Mouse (Mus musculus) C2C12 (cell line): ENCODE measurements around the gene Slc2a5. TPM values are rescaled to one million over a fixed set of nuclear protein-coding genes. Genes with fewer than 3 reads are reported as not detected.

Experiments
- H3K27me3 ChIP-seq: one replicate; pipeline ENCODE4 v1.6.1; 2011; ENCODE audit not compliant: control insufficient read depth, insufficient read depth, insufficient read length
- H3K36me3 ChIP-seq: one replicate; pipeline ENCODE4 v1.6.1; 2011; ENCODE audit not compliant: control insufficient read depth, insufficient read depth
- H3K4me3 ChIP-seq: one replicate; pipeline ENCODE4 v1.5.1; 2011; ENCODE audit warnings: mild to moderate bottlenecking, control low read depth; ENCODE audit not compliant: poor library complexity, insufficient read depth, severe bottlenecking
- H3K79me2 ChIP-seq: one replicate; pipeline ENCODE4 v1.6.1; 2011; ENCODE audit not compliant: control insufficient read depth, insufficient read depth
- H3K79me3 ChIP-seq: one replicate; pipeline ENCODE4 v1.6.1; 2011; ENCODE audit warnings: low read depth, control low read depth
- H3ac ChIP-seq: one replicate; pipeline ENCODE3; 2011; ENCODE audit warnings: low read depth; ENCODE audit not compliant: control insufficient read depth, insufficient read length
- CEBPB ChIP-seq: IDR thresholded peaks from one replicate; pipeline ENCODE4 v1.6.1; 2011; ENCODE audit warnings: low read depth, mild to moderate bottlenecking, control low read depth, moderate library complexity
- CTCF ChIP-seq: IDR thresholded peaks from one replicate; pipeline ENCODE4 v1.5.1; 2011; ENCODE audit not compliant: control insufficient read depth, insufficient read depth, insufficient read length
- FOSL1 ChIP-seq: IDR thresholded peaks from one replicate; pipeline ENCODE4 v1.8.0; 2011; ENCODE audit warnings: mild to moderate bottlenecking, low read length; ENCODE audit not compliant: poor library complexity, insufficient read depth, severe bottlenecking
- MAX ChIP-seq: IDR thresholded peaks from one replicate; pipeline ENCODE4 v1.6.1; 2011; ENCODE audit warnings: mild to moderate bottlenecking, control low read depth
- MYOD1 ChIP-seq: IDR thresholded peaks from one replicate; pipeline ENCODE4 v1.6.1; 2011; ENCODE audit warnings: low read depth; ENCODE audit not compliant: control insufficient read depth, insufficient read length
- MYOG ChIP-seq: IDR thresholded peaks from one replicate; pipeline ENCODE4 v1.6.1; 2011; ENCODE audit not compliant: control insufficient read depth, insufficient read length; ENCODE audit errors: extremely low read depth
- USF1 ChIP-seq: IDR thresholded peaks from one replicate; pipeline ENCODE4 v1.6.1; 2011; ENCODE audit warnings: low read depth, mild to moderate bottlenecking, control low read depth, moderate library complexity
- long read RNA-seq, 2 experiments: library from polyadenylated mRNA; unstranded; transcript quantifications; one replicate each; pipeline ENCODE4 v2.0.0; 2019 to 2020
- polyA plus RNA-seq: library from polyadenylated mRNA; unstranded; fragments of >200 nt; fragmentation: generic; extraction: Trizol; gene quantifications from one replicate; pipeline ENCODE4 v1.2.1, GENCODE M21; 2012; ENCODE audit warnings: missing spikeins

The Slc2a5 gene
- polyA plus RNA-seq = not detected
- long read RNA-seq, experiment 1 = 0 reads
- long read RNA-seq, experiment 2 = 0 reads

GRCm38 (mm10) chr4:150119055-150119454, at the start of gene Slc2a5:
Gene Slc2a5 (plus strand): TSS chr4:150119283.
- Histone ChIP-seq H3K79me2 (no peaks in the 10 kb centered on the region), H3ac (no peak within 1 kb of the TSS), H3K4me3 (no peak within 1 kb of the TSS), H3K79me3 (no peaks in the 10 kb centered on the region), H3K27me3 (peaks cover 4% of the 10 kb centered on the region), H3K36me3 (no peaks in the 10 kb centered on the region)
- TF ChIP-seq MYOD1 = no peak

DNA sequence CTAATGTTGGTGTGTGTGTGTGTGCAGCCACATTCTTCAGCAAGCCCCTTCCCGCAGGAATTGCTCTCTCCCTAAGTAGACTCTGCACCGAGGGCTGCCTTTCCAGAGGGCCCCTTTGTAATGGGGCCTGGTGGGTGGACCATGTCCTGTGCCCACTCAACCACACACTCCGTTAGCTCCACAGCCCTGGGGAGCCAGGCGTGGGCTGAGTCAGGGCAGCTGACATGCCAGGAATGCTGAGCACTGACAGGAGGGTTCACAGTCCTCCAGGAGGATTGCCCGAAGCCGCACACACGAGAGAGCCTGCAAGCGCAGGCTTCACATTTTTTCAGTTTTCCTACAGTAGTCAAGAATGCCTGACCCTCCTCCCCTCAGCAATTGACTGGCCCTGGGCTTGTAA, 48.9 kb upstream of the Slc2a5 start:
- H3ac ChIP-seq = no peak overlapping the region
- H3K79me2 ChIP-seq = peaks cover 15% of the 10 kb centered on the region
- H3K4me3 ChIP-seq = no peak overlapping the region
- no peaks in the 10 kb centered on the region for H3K79me3 ChIP-seq
- no peaks in the 10 kb centered on the region for H3K27me3 ChIP-seq
- TF ChIP-seq MYOG = no peak
- TF ChIP-seq MYOD1 = peak; percentile 18
- peaks cover 25% of the 10 kb centered on the region for H3K36me3 ChIP-seq

- Histone ChIP-seq H3K36me3 (peaks cover 15% of the 10 kb centered on the region), H3K27me3 (no peaks in the 10 kb centered on the region), H3K4me3 (no peak overlapping the region), H3K79me3 (no peaks in the 10 kb centered on the region), H3ac (no peak overlapping the region), H3K79me2 (no peaks in the 10 kb centered on the region)
- TF ChIP-seq CEBPB (no peak), MYOD1 (no peak), FOSL1 (no peak), USF1 (no peak), CTCF (no peak), MAX (no peak), MYOG (no peak)
Observed at GRCm38 (mm10) chr4:150072416-150073101, 46.5 kb upstream of the Slc2a5 start.

GRCm38 (mm10) chr4:150073102-150073473, 46.0 kb upstream of the Slc2a5 start:
- no peaks in the 10 kb centered on the region for H3K79me3 ChIP-seq
- peaks cover 15% of the 10 kb centered on the region for H3K36me3 ChIP-seq
- TF ChIP-seq MYOD1 (no peak), CTCF (peak; percentile 79), MYOG (no peak)
- H3ac ChIP-seq = no peak overlapping the region
- no peaks in the 10 kb centered on the region for H3K79me2 ChIP-seq
- no peaks in the 10 kb centered on the region for H3K27me3 ChIP-seq
- H3K4me3 ChIP-seq = no peak overlapping the region

DNA sequence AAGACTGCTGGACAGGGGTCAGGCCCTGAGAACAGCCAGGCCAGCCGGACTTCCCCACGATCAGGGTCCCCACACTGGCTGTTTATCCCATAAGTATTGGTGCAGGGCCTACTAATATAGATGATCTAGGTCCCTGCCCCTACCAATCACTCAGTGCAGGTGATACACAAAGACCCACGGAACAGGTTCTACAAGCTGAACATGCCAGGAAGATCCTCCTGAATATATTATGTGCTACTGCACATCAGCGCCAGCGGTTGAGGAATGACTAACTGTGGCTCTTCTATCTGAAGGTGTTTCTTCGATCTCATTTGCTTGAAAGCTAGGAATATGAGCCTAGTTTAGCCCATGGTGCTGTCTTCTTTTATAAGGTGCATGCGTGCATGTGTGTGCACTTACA, 43.7 kb upstream of the Slc2a5 start:
- Histone ChIP-seq H3K79me3 (no peaks in the 10 kb centered on the region), H3K79me2 (no peaks in the 10 kb centered on the region)
- TF ChIP-seq USF1 (no peak), FOSL1 (no peak), CEBPB (no peak), MYOD1 (no peak), MYOG (no peak), CTCF (no peak), MAX (no peak)

GRCm38 (mm10) chr4:150076147-150076546, 42.9 kb upstream of the Slc2a5 start:
- Histone ChIP-seq H3K36me3 (no peaks in the 10 kb centered on the region), H3K79me3 (no peaks in the 10 kb centered on the region), H3K79me2 (no peaks in the 10 kb centered on the region), H3K4me3 (no peak overlapping the region), H3ac (no peak overlapping the region), H3K27me3 (no peaks in the 10 kb centered on the region)
- no peak for TF ChIP-seq USF1
- no peak for TF ChIP-seq FOSL1
- TF ChIP-seq CTCF = no peak
- no peak for TF ChIP-seq CEBPB
- no peak for TF ChIP-seq MYOD1
- no peak for TF ChIP-seq MAX
- no peak for TF ChIP-seq MYOG

More for the DNA sequence above, 43.7 kb upstream of the Slc2a5 start:
- peaks cover 5% of the 10 kb centered on the region for H3K36me3 ChIP-seq
- no peaks in the 10 kb centered on the region for H3K27me3 ChIP-seq
- no peak overlapping the region for H3K4me3 ChIP-seq
- H3ac ChIP-seq = no peak overlapping the region
